Comparison of ENCODE assay signal across 9 mouse cellular contexts in genomic region chr14:122079428-122079827, GRCm38 (mm10). TPM values are rescaled to one million over a fixed set of nuclear protein-coding genes. Genes with fewer than 3 reads are reported as not detected.
DNase-seq lines count a peak whose midpoint lies in the region; ATAC-seq and TF ChIP-seq lines count a peak whose summit lies in the region.
"Had no signal": no experiment of that assay in that cellular context is flagged by ENCODE, and none has a peak within 500 bp of the region (broad histone marks: within the 10 kb centered on the region; RNA-seq: fewer than 3 reads in every experiment).

No protein-coding gene starts in this region.

- peak; percentile 72 for TF ChIP-seq CTCF in lung, postnatal 0 days (IDR thresholded peaks at IDR 0.05)

- no peak overlapping the region for H3K4me3 ChIP-seq in liver, embryonic 12.5 days
- no peak overlapping the region for H3K4me3 ChIP-seq in lung, postnatal 0 days (ENCODE audit: low read depth, low read length)
- H3K4me3 ChIP-seq: midbrain, embryonic 12.5 days had no signal

- H3K27ac ChIP-seq in liver, embryonic 12.5 days, result no peak overlapping the region
- no peak overlapping the region for H3K27ac ChIP-seq in lung, postnatal 0 days (ENCODE audit: low read length)
- H3K27ac ChIP-seq: midbrain, embryonic 12.5 days had no signal

- DNase-seq in liver (peak; percentile 73), R1 (ENCODE audit: low read depth, low spot score) (peak; percentile 69)
- DNase-seq in cerebellum, postnatal 10 days, result peak; percentile 64 to 71
- peak; percentile 89 for DNase-seq in induced T-regulatory cell, adult 2 months (ENCODE audit: low read depth)
- peak; percentile 39 for DNase-seq in lung, postnatal 0 days (ENCODE audit: low spot score)
- DNase-seq in splenic B cell, adult 2 months (ENCODE audit: low read depth, low spot score), result peak; percentile 85
- no peak for DNase-seq in ovary, postnatal 14 days (ENCODE audit: low spot score)

- H3K4me1 ChIP-seq in liver, embryonic 12.5 days, result no peaks in the 10 kb centered on the region
- no peaks in the 10 kb centered on the region for H3K4me1 ChIP-seq in lung, postnatal 0 days (ENCODE audit: insufficient read depth, low read depth, low read length)
- H3K4me1 ChIP-seq: midbrain, embryonic 12.5 days had no signal

- H3K27me3 ChIP-seq in liver, embryonic 12.5 days (replicated peaks), result no peaks in the 10 kb centered on the region
- H3K27me3 ChIP-seq in lung, postnatal 0 days (replicated peaks; ENCODE audit: insufficient read depth, low read length), result no peaks in the 10 kb centered on the region
- no peaks in the 10 kb centered on the region for H3K27me3 ChIP-seq in splenic B cell, adult 2 months (ENCODE audit: control insufficient read depth, insufficient read depth, low read length, poor library complexity, severe bottlenecking)
- H3K27me3 ChIP-seq: midbrain, embryonic 12.5 days had no signal

- no peak for TF ChIP-seq EP300 in lung, postnatal 0 days (IDR thresholded peaks at IDR 0.05)

- no peaks in the 10 kb centered on the region for H3K36me3 ChIP-seq in liver, embryonic 12.5 days
- no peaks in the 10 kb centered on the region for H3K36me3 ChIP-seq in lung, postnatal 0 days (ENCODE audit: insufficient read depth, low read length)
- H3K36me3 ChIP-seq in splenic B cell, adult 2 months (ENCODE audit: control insufficient read depth, insufficient read depth, low read length, poor library complexity, severe bottlenecking), result no peaks in the 10 kb centered on the region
- H3K36me3 ChIP-seq: midbrain, embryonic 12.5 days had no signal

- H3K4me2 ChIP-seq in liver, embryonic 12.5 days, result no peak overlapping the region
- no peak overlapping the region for H3K4me2 ChIP-seq in lung, postnatal 0 days (replicated peaks; ENCODE audit: low read depth, low read length)
- H3K4me2 ChIP-seq: midbrain, embryonic 12.5 days had no signal

- WGBS in liver, embryonic 12.5 days (ENCODE audit: insufficient replicate concordance), result 38% methylated on average over 6 of the region's 6 CpGs
- 46% methylated on average over 6 of the region's 6 CpGs for WGBS in lung, postnatal 0 days

- no peak overlapping the region for H3K9ac ChIP-seq in liver, embryonic 12.5 days
- no peak overlapping the region for H3K9ac ChIP-seq in lung, postnatal 0 days (replicated peaks; ENCODE audit: low read depth)
- H3K9ac ChIP-seq: midbrain, embryonic 12.5 days had no signal

- no peaks in the 10 kb centered on the region for H3K9me3 ChIP-seq in liver, embryonic 12.5 days (replicated peaks)
- no peaks in the 10 kb centered on the region for H3K9me3 ChIP-seq in lung, postnatal 0 days (ENCODE audit: low read length)
- H3K9me3 ChIP-seq: midbrain, embryonic 12.5 days had no signal

- no peak for ATAC-seq in liver, embryonic 12.5 days
- ATAC-seq in lung, postnatal 0 days, result no peak

RNA-seq across cellular contexts. Expression of gene Tm9sf2, which starts 27.4 kb away (rescaled TPM):
- 91.1 and 92.6 TPM in 2 replicates for polyA plus RNA-seq in liver, embryonic 12.5 days (2016; fragmentation: Nextera tagmentation; extraction: Ambion mirVana)
- 162 and 170 TPM in 2 replicates for polyA plus RNA-seq in lung, postnatal 0 days (2015; fragmentation: Nextera tagmentation; extraction: Ambion mirVana)

RNA-seq across cellular contexts. Expression of gene Timm8a2, which starts 45.0 kb away (rescaled TPM):
- polyA plus RNA-seq in liver, embryonic 12.5 days (2016; fragmentation: Nextera tagmentation; extraction: Ambion mirVana), result not detected in 2 replicates
- not detected in 2 replicates for polyA plus RNA-seq in lung, postnatal 0 days (2015; fragmentation: Nextera tagmentation; extraction: Ambion mirVana)
- polyA plus RNA-seq: midbrain, embryonic 12.5 days had no signal
